Mouse (Mus musculus): ENCODE measurements around the gene Synpo2.

DNA sequence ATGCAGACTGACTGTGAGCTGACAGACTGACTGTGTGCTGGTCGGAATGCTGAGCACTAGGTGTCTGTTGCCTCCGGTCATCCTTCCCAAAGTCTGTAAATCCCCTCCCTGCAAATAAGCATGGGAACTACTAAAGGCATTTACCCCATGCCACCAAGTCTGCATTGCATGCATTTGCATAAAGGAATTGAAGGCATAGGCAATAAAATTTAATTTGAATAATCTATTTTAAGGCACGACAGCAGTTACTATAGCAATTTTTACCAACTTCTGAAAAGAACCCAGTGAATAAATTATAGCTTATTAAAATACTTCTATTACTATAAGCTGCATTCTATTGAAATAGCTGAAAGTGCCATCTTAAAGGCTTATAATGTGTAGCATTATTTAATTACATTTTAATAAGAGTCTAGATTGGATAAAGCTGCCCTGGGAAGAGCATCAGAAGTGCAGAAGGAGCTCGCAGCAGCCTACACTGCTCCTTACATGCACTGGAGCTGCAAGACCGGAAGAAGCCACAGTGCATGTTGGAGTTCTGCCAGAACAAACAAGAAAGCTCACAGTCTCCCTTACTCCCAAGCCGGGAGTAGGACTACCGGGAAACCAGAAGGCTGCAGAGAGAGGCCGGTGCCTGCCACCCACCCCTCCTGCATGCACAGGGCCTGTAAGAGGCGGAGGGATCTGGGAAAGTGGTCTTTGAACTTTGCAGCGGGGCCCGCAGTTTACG lies 142.9 kb downstream of the Synpo2 start:
- TF ChIP-seq CTCF (IDR thresholded peaks at IDR 0.05; ENCODE audit: low read depth, low read length) (no peak), TAL1 (conservative IDR thresholded peaks at IDR 0.05; ENCODE audit: low read depth, low read length) (no peak), POLR2AphosphoS5 (IDR thresholded peaks at IDR 0.05; ENCODE audit: insufficient replicate concordance, low read depth, low read length) (no peak), GATA1 (IDR thresholded peaks at IDR 0.05; ENCODE audit: borderline replicate concordance, low read length) (no peak), GATA2 (IDR thresholded peaks at IDR 0.05; ENCODE audit: borderline replicate concordance, low read depth, low read length) (no peak)

All from G1E (cell line).